Mouse (Mus musculus) hindbrain, embryonic 14.5 days (tissue): Measurements from ENCODE around the gene Ccdc14. TPM values are rescaled to one million over a fixed set of nuclear protein-coding genes. Genes with fewer than 3 reads are reported as not detected.

Experiments used
- ATAC-seq: fragments of 200-750 bp; cut with Nextera tagmentation; 2 replicates; pipeline ENCODE4 v1.8.0; 2017; ENCODE audit warnings: moderate number of reproducible peaks, mild to moderate bottlenecking, moderate TSS enrichment, moderate library complexity; ENCODE audit not compliant: low FRiP score
- DNase-seq: peaks from one replicate; pipeline ENCODE4 v3.0.0-alpha.2; 2015; ENCODE audit warnings: low spot score
- H3K27ac ChIP-seq: fragments of 300-500 bp; sonication (generic); 2 replicates; pipeline ENCODE4 v1.5.1; 2014; ENCODE audit warnings: mild to moderate bottlenecking, moderate library complexity
- H3K27me3 ChIP-seq: fragments of 300-500 bp; sonication (generic); 2 replicates; pipeline ENCODE4 v1.6.1; 2014; ENCODE audit warnings: mild to moderate bottlenecking, low read length, mixed read lengths; ENCODE audit not compliant: control insufficient read depth, insufficient read depth
- H3K36me3 ChIP-seq: fragments of 300-500 bp; sonication (generic); replicated peaks from 2 replicates; pipeline ENCODE4 v1.6.1; 2014; ENCODE audit not compliant: control insufficient read depth, insufficient read depth
- H3K4me1 ChIP-seq: fragments of 300-500 bp; sonication (generic); replicated peaks from 2 replicates; pipeline ENCODE4 v1.6.1; 2014; ENCODE audit warnings: antibody characterized with exemption, low read length, mixed read lengths; ENCODE audit not compliant: control insufficient read depth, insufficient read depth
- H3K4me2 ChIP-seq: fragments of 300-500 bp; sonication (generic); replicated peaks from 2 replicates; pipeline ENCODE4 v1.6.1; 2014; ENCODE audit warnings: mild to moderate bottlenecking, moderate library complexity
- H3K4me3 ChIP-seq: fragments of 300-500 bp; sonication (generic); replicated peaks from 2 replicates; pipeline ENCODE4 v1.5.1; 2014; ENCODE audit warnings: mild to moderate bottlenecking, low read length
- H3K9ac ChIP-seq: fragments of 300-500 bp; sonication (generic); 2 replicates; pipeline ENCODE4 v1.6.1; 2014
- H3K9me3 ChIP-seq: fragments of 300-500 bp; sonication (generic); 2 replicates; pipeline ENCODE4 v1.6.1; 2016; ENCODE audit warnings: low read length; ENCODE audit not compliant: control insufficient read depth
- WGBS: fragments of 180-500 bp; shearing (Covaris S2); extraction: QIAGEN DNeasy Blood & Tissue Kit; methylation state at CpG from one replicate; pipeline ENCODE4 v1.1.7; 2014; 5-methylcytosine and 5-hydroxymethylcytosine counted together
- polyA plus RNA-seq: library from polyadenylated mRNA; unstranded; fragments of >200 nt; fragmentation: Nextera tagmentation; extraction: Ambion mirVana; gene quantifications from 2 replicates; pipeline ENCODE4 v1.2.1, GENCODE M21; 2014

Gene Ccdc14
- polyA plus RNA-seq, 1 experiment from 2014 or later = 4.4 TPM

- ATAC-seq = no peak
- Histone ChIP-seq H3K27ac (no peak overlapping the region), H3K9ac (no peak overlapping the region), H3K9me3 (no peaks in the 10 kb centered on the region), H3K36me3 (no peaks in the 10 kb centered on the region), H3K4me2 (no peak overlapping the region), H3K4me3 (no peak overlapping the region), H3K27me3 (no peaks in the 10 kb centered on the region), H3K4me1 (no peaks in the 10 kb centered on the region)
- DNase-seq = no peak
- 89% methylated on average over 1 of the region's 1 CpGs for WGBS
Observed at GRCm38 (mm10) chr16:34765666-34766065, 75.2 kb downstream of the Ccdc14 start.

GRCm38 (mm10) chr16:34766193-34766592 is 75.8 kb downstream of the Ccdc14 start:
- Histone ChIP-seq H3K4me3 (no peak overlapping the region), H3K27me3 (no peaks in the 10 kb centered on the region), H3K36me3 (no peaks in the 10 kb centered on the region), H3K4me1 (no peaks in the 10 kb centered on the region), H3K9ac (no peak overlapping the region), H3K27ac (no peak overlapping the region), H3K4me2 (no peak overlapping the region), H3K9me3 (no peaks in the 10 kb centered on the region)
- DNase-seq = no peak
- no peak for ATAC-seq
- 92% methylated on average over 1 of the region's 1 CpGs for WGBS

GRCm38 (mm10) chr16:34767443-34767842 is 77.0 kb downstream of the Ccdc14 start:
- Histone ChIP-seq H3K9me3 (no peaks in the 10 kb centered on the region), H3K27ac (no peak overlapping the region), H3K9ac (no peak overlapping the region), H3K4me3 (no peak overlapping the region), H3K36me3 (no peaks in the 10 kb centered on the region), H3K27me3 (no peaks in the 10 kb centered on the region), H3K4me1 (peaks cover under 1% of the 10 kb centered on the region; the same call in 1 of the 2 replicates), H3K4me2 (no peak overlapping the region)
- DNase-seq (no peak), ATAC-seq (no peak)
- WGBS = 95% methylated on average over 2 of the region's 2 CpGs

GRCm38 (mm10) chr16:34768436-34768835 is 78.0 kb downstream of the Ccdc14 start:
- DNase-seq (no peak), ATAC-seq (no peak)
- Histone ChIP-seq H3K4me2 (no peak overlapping the region), H3K9me3 (no peaks in the 10 kb centered on the region), H3K4me3 (no peak overlapping the region), H3K9ac (no peak overlapping the region), H3K36me3 (no peaks in the 10 kb centered on the region), H3K27me3 (no peaks in the 10 kb centered on the region), H3K27ac (no peak overlapping the region), H3K4me1 (peaks cover 8% of the 10 kb centered on the region)
- 69% methylated on average over 4 of the region's 4 CpGs for WGBS

GRCm38 (mm10) chr16:34770127-34770526 is 79.7 kb downstream of the Ccdc14 start:
- ATAC-seq = no peak

GRCm38 (mm10) chr16:34772445-34773032 is 82.1 kb downstream of the Ccdc14 start:
- no peak overlapping the region for H3K27ac ChIP-seq
- no peaks in the 10 kb centered on the region for H3K27me3 ChIP-seq
- no peaks in the 10 kb centered on the region for H3K36me3 ChIP-seq
- H3K4me1 ChIP-seq = peaks cover 8% of the 10 kb centered on the region
- ATAC-seq (0 out of 2 replicates have a peak, but pooled peaks have one; percentile 60), DNase-seq (peak; percentile 64)
- 10% methylated on average over 4 of the region's 4 CpGs for WGBS
- H3K9me3 ChIP-seq = 0 out of 2 replicates have a peak, but pooled peaks cover 2% of the 10 kb centered on the region
- H3K4me3 ChIP-seq = no peak overlapping the region
- H3K4me2 ChIP-seq = no peak overlapping the region
- H3K9ac ChIP-seq = no peak overlapping the region

More at GRCm38 (mm10) chr16:34770127-34770526, 79.7 kb downstream of the Ccdc14 start:
- no peak overlapping the region for H3K27ac ChIP-seq
- no peaks in the 10 kb centered on the region for H3K9me3 ChIP-seq
- H3K4me3 ChIP-seq = no peak overlapping the region
- WGBS = 87% methylated on average over 4 of the region's 4 CpGs
- no peak overlapping the region for H3K4me2 ChIP-seq
- no peaks in the 10 kb centered on the region for H3K27me3 ChIP-seq
- DNase-seq = no peak
- no peaks in the 10 kb centered on the region for H3K36me3 ChIP-seq
- peaks cover 8% of the 10 kb centered on the region for H3K4me1 ChIP-seq
- no peak overlapping the region for H3K9ac ChIP-seq

Other genes starting within 250 kb of the Ccdc14 start
- gene Kalrn, start 117.1 kb upstream of the Ccdc14 start, polyA plus RNA-seq = 25.4 and 30.5 TPM in 2 replicates
- 0.24 TPM in 1 of 2 replicates, not detected in the other for gene Ropn1, start 40.7 kb upstream of the Ccdc14 start, polyA plus RNA-seq
- gene Mylk, start 54.6 kb downstream of the Ccdc14 start, polyA plus RNA-seq = 5.0 and 7.7 TPM in 2 replicates